Mouse (Mus musculus): Measurements from ENCODE around the gene Dip2b.

Dip2b gene

DNA sequence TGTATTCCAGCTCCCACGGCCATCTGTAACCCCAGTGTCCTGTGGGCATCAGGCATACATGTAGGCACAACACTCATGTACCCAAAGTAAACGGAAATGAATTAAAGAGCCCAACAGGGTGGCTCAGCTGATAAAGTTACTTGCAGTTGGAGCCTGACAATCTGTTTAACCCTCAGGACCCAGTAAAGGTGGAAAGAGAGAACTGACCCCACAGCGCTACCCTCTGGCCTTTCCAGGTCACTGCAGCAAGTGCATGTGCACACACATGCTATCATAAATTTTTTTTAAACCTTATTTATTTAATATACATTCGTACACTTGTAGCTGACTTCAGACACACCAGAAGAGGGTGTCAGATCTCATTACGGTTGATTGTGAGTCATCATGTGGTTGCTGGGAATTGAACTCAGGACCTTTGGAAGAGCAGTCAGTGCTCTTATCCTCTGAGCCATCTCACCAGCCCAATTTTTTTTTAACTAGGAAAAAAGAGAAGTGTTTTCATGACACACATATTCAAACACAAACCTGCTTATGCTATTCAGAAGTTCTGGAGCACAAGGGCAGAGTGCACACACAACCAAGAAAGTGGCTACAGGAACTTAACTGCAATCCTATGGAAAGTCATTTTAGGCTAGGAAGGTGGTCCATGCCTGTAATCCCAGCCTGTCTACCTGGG, 146.5 kb downstream of the Dip2b start:
- no peaks in the 10 kb centered on the region for H3K9me3 ChIP-seq (ENCODE audit: low read length)
- peaks cover 79% of the 10 kb centered on the region for H3K36me3 ChIP-seq (ENCODE audit: insufficient read depth, low read length)
- peaks cover 14% of the 10 kb centered on the region for H3K4me1 ChIP-seq (replicated peaks; ENCODE audit: low read depth, low read length)
- TF ChIP-seq POU5F1 (IDR thresholded peaks at IDR 0.05; ENCODE audit: borderline replicate concordance, low read length), result no peak
- peak; percentile 69 for TF ChIP-seq CTCF (conservative IDR thresholded peaks at IDR 0.05; ENCODE audit: low read length)
- no peak for TF ChIP-seq NANOG (IDR thresholded peaks at IDR 0.05; ENCODE audit: borderline replicate concordance, low read length)
- H3K4me3 ChIP-seq (replicated peaks; ENCODE audit: low read length), result no peak overlapping the region
- no peaks in the 10 kb centered on the region for H3K27me3 ChIP-seq (ENCODE audit: insufficient read depth, low read length)

DNA sequence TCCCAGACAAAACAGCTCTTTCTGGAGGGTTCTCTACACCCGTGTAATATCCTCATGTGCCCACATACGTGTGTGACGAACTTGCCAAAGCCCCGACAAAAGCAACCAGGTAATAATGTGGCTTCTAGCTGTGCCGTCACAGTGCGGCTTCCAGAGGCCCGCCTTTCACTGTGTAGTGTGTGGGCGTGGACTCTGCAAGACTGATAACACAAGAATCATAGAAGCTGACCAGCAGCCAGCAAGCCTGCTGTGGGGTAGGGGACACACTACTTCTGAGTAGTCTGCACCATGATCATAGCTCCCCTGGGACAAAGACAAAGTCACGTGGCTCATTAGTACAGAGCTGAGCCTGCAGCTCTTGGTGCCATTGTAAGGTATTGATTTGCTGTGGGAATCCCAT, 147.8 kb downstream of the Dip2b start:
- H3K9me3 ChIP-seq (ENCODE audit: low read length), result no peaks in the 10 kb centered on the region
- TF ChIP-seq NANOG (IDR thresholded peaks at IDR 0.05; ENCODE audit: borderline replicate concordance, low read length) (no peak), CTCF (conservative IDR thresholded peaks at IDR 0.05; ENCODE audit: low read length) (no peak), POU5F1 (IDR thresholded peaks at IDR 0.05; ENCODE audit: borderline replicate concordance, low read length) (no peak)
- H3K4me3 ChIP-seq (replicated peaks; ENCODE audit: low read length), result no peak overlapping the region
- H3K27me3 ChIP-seq (ENCODE audit: insufficient read depth, low read length), result no peaks in the 10 kb centered on the region
- H3K36me3 ChIP-seq (ENCODE audit: insufficient read depth, low read length), result peaks cover 79% of the 10 kb centered on the region
- peaks cover 14% of the 10 kb centered on the region for H3K4me1 ChIP-seq (replicated peaks; ENCODE audit: low read depth, low read length)

DNA sequence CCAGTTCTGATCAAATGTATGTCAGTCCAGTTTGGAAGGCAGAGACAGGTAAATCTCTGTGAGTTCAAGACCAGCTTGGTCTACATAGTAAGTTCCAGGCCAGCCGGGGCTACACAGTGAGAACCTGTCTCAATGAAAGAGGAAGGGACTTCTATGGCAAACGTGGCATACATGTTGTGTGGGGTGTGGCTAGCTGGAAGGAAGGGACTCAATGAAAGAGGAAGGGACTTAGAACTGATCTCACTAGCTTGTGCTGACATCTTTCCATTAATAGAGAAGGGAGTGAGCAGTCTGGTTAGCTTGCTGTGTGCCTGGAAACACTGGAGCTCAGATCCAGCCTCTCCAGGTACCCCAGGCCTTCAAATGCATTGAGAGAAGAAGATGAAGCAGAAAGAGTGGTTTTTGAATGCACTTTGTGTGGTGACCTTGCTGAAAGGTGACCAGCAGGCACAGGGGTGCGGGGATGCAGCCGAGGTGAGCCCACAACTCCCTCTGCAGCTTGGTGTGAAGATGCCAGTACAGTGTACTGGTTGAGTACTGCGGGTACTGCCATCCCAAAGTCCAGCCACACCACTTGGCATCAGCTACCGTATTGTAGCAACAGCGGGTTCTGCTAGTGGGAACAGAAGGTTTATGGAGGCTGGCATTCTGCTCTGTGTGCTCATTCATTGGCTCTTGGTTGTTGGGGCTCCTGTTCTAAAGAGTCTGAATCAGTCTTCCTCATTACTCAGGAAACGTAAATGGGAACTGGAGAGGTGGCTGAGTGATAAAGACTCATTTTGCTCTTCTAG, 148.6 kb downstream of the Dip2b start:
- TF ChIP-seq NANOG (IDR thresholded peaks at IDR 0.05; ENCODE audit: borderline replicate concordance, low read length) (no peak), CTCF (conservative IDR thresholded peaks at IDR 0.05; ENCODE audit: low read length) (no peak), POU5F1 (IDR thresholded peaks at IDR 0.05; ENCODE audit: borderline replicate concordance, low read length) (no peak)
- H3K27me3 ChIP-seq (ENCODE audit: insufficient read depth, low read length), result no peaks in the 10 kb centered on the region
- H3K36me3 ChIP-seq (ENCODE audit: insufficient read depth, low read length), result peaks cover 79% of the 10 kb centered on the region
- peaks cover 10% of the 10 kb centered on the region for H3K4me1 ChIP-seq (replicated peaks; ENCODE audit: low read depth, low read length)
- H3K4me3 ChIP-seq (replicated peaks; ENCODE audit: low read length), result no peak overlapping the region
- no peaks in the 10 kb centered on the region for H3K9me3 ChIP-seq (ENCODE audit: low read length)

DNA sequence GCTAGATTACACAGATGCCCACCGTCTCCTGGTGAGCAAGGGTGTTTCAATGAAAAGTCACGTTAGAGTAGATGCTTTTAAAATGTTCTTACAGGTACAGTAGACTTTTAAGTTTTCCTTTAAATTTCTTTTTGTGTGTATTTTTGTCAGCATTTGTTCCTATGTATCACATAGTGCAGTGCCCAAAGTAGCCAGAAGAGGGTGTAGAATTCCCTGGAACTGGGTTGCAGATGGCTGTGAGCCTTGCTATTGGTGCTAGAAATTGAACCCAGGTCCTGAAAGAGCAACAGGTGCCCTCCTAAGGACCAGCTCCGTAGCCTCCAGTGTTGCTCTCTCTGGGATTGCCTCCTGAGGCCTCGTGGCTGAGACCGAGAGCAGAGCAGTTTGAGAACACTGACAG, 150.1 kb downstream of the Dip2b start:
- Histone ChIP-seq H3K9me3 (ENCODE audit: low read length) (no peaks in the 10 kb centered on the region), H3K36me3 (ENCODE audit: insufficient read depth, low read length) (peaks cover 90% of the 10 kb centered on the region), H3K4me3 (replicated peaks; ENCODE audit: low read length) (no peak overlapping the region), H3K27me3 (ENCODE audit: insufficient read depth, low read length) (no peaks in the 10 kb centered on the region), H3K4me1 (replicated peaks; ENCODE audit: low read depth, low read length) (peaks cover 11% of the 10 kb centered on the region; the same call in 1 of the 2 replicates)
- peak; percentile 67 for TF ChIP-seq CTCF (conservative IDR thresholded peaks at IDR 0.05; ENCODE audit: low read length)
- no peak for TF ChIP-seq POU5F1 (IDR thresholded peaks at IDR 0.05; ENCODE audit: borderline replicate concordance, low read length)

DNA sequence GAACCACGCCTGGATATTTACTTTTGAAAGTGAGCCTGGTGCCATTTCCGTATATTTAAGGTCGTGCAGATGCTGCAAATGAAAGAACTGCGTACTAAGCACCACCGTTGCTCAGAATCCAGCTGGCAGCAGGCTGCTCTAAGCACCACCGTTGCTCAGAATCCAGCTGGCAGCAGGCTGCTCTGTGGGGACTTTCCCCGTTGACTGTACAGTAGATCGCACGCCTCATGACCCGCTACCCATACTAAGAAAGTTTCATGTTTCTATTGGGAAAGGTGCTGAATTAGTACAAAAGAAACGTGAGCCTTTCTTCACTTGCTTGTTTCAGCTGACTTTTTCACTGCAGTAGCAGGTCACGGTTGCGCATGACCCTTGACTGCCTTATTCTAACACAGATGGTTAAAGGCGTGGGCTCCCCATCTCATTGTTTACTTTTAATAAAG, 150.5 kb downstream of the Dip2b start:
- TF ChIP-seq CTCF (conservative IDR thresholded peaks at IDR 0.05; ENCODE audit: low read length), result no peak
- Histone ChIP-seq H3K9me3 (ENCODE audit: low read length) (no peaks in the 10 kb centered on the region), H3K27me3 (ENCODE audit: insufficient read depth, low read length) (no peaks in the 10 kb centered on the region), H3K4me1 (replicated peaks; ENCODE audit: low read depth, low read length) (peaks cover 11% of the 10 kb centered on the region; the same call in 1 of the 2 replicates), H3K4me3 (replicated peaks; ENCODE audit: low read length) (no peak overlapping the region), H3K36me3 (ENCODE audit: insufficient read depth, low read length) (peaks cover 90% of the 10 kb centered on the region)

DNA sequence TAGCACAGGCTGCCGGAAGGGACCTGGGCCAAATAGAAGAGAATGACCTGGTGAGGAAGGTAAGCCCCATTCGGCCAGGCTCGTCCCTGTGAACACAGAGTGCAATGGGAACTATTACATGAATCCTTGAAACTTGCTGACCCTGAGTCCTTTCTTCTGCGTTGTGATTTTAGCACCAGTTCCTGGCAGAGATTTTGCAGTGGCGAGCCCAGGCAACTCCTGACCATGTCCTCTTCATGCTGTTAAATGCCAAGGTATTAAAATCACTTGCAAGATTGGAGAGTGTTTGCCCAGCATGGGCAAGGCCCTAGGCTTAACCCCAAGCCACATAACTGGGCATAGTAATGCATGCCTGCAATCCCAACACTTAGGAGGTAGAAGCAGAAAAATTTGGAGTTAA, 151.6 kb downstream of the Dip2b start:
- Histone ChIP-seq H3K9me3 (ENCODE audit: low read length) (no peaks in the 10 kb centered on the region), H3K4me1 (replicated peaks; ENCODE audit: low read depth, low read length) (peaks cover 11% of the 10 kb centered on the region; the same call in 1 of the 2 replicates), H3K4me3 (replicated peaks; ENCODE audit: low read length) (no peak overlapping the region), H3K27me3 (ENCODE audit: insufficient read depth, low read length) (no peaks in the 10 kb centered on the region), H3K36me3 (ENCODE audit: insufficient read depth, low read length) (peaks cover 91% of the 10 kb centered on the region)
- no peak for TF ChIP-seq NANOG (IDR thresholded peaks at IDR 0.05; ENCODE audit: borderline replicate concordance, low read length)
- TF ChIP-seq POU5F1 (IDR thresholded peaks at IDR 0.05; ENCODE audit: borderline replicate concordance, low read length), result no peak
- no peak for TF ChIP-seq CTCF (conservative IDR thresholded peaks at IDR 0.05; ENCODE audit: low read length)

DNA sequence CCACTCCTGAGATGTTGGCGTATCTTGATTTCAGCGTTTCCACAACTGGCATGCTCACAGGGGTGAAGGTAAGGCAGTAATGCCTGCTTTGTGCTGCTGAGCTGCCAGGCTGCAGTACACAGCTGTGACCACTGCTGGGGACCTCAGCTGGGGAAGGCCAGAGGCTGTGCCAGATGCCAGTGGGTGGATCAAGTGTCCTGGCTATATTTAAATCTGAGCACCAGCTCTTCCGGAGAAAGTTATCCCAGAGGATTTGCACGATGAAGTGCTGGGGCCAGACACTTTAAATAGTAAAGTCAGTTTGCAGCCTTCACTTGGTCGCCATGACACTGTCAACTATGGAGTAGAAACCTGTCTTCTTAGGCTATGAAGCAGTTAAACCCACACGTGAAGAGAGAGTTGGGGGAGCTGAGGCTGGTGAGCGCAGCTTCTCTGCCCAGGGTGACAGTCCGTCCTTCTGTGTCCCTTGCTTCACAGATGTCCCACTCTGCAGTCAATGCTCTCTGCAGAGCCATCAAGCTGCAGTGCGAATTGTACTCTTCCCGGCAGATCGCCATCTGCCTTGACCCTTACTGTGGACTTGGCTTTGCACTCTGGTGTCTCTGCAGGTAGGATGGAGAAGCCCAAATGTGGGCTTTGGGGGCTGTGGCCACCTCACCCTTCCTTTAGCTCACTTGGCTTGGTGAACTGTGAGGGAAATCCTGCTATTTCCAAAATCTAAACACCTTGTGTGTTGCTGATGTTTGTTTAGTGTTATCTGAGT, 160.7 kb downstream of the Dip2b start:
- Histone ChIP-seq H3K36me3 (ENCODE audit: insufficient read depth, low read length) (peaks cover 79% of the 10 kb centered on the region), H3K9me3 (ENCODE audit: low read length) (no peaks in the 10 kb centered on the region), H3K27me3 (ENCODE audit: insufficient read depth, low read length) (no peaks in the 10 kb centered on the region), H3K4me3 (replicated peaks; ENCODE audit: low read length) (no peak overlapping the region), H3K4me1 (replicated peaks; ENCODE audit: low read depth, low read length) (peaks cover 4% of the 10 kb centered on the region; the same call in 1 of the 2 replicates)
- TF ChIP-seq CTCF (conservative IDR thresholded peaks at IDR 0.05; ENCODE audit: low read length), result no peak; the same call in 1 of the 2 replicates
- no peak for TF ChIP-seq NANOG (IDR thresholded peaks at IDR 0.05; ENCODE audit: borderline replicate concordance, low read length)
- no peak for TF ChIP-seq POU5F1 (IDR thresholded peaks at IDR 0.05; ENCODE audit: borderline replicate concordance, low read length)

DNA sequence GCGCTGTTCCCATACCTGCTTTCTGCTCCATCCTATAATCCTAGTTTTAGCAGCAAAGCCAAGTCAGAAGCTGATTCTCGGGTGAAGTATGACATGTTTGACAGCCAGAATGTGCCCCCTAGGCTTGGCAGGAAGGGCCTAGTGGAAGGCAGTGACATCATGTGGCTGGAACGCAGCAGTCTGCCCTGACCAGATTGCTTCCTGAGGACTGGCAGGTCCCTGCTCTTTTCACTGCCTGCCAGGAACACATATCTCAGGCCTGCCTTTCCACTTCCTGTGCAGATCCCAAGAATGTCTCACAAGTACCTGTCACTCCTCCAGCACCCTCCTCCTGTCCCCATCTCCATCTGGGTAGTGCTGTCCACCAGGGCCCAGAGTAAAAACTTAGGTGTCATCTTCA, 161.3 kb downstream of the Dip2b start:
- peaks cover 4% of the 10 kb centered on the region; the same call in 1 of the 2 replicates for H3K4me1 ChIP-seq (replicated peaks; ENCODE audit: low read depth, low read length)
- no peak overlapping the region for H3K4me3 ChIP-seq (replicated peaks; ENCODE audit: low read length)
- H3K27me3 ChIP-seq (ENCODE audit: insufficient read depth, low read length), result no peaks in the 10 kb centered on the region
- no peaks in the 10 kb centered on the region for H3K9me3 ChIP-seq (ENCODE audit: low read length)
- TF ChIP-seq CTCF (conservative IDR thresholded peaks at IDR 0.05; ENCODE audit: low read length), result no peak
- no peak for TF ChIP-seq POU5F1 (IDR thresholded peaks at IDR 0.05; ENCODE audit: borderline replicate concordance, low read length)
- TF ChIP-seq NANOG (IDR thresholded peaks at IDR 0.05; ENCODE audit: borderline replicate concordance, low read length), result no peak
- H3K36me3 ChIP-seq (ENCODE audit: insufficient read depth, low read length), result peaks cover 79% of the 10 kb centered on the region

Data from E14TG2a.4 (cell line).